Mouse (Mus musculus): Measurements from ENCODE around the gene Olfr845. TPM values are rescaled to one million over a fixed set of nuclear protein-coding genes. Genes with fewer than 3 reads are reported as not detected.

Olfr845 gene
- total RNA-seq (2021), result not detected

GRCm38 (mm10) chr9:19336157-19336556 lies at the start of gene Olfr845:
Gene Olfr845 (plus strand): TSS chr9:19336457.
- DNase-seq, result no peak

GRCm38 (mm10) chr9:19316047-19316446 lies 20.2 kb upstream of the Olfr845 start, which contains the start of gene Olfr844:
Gene Olfr844 (plus strand): TSS chr9:19316347.
- no peak for DNase-seq

- no peak for DNase-seq
These were observed 27.6 kb downstream of the Olfr845 start, which contains the start of gene Olfr846 for GRCm38 (mm10) chr9:19363905-19364304. Gene Olfr846 (minus strand): TSS chr9:19364005.

- DNase-seq, result no peak
These were observed 42.3 kb downstream of the Olfr845 start, which contains the start of gene Olfr847 for GRCm38 (mm10) chr9:19378569-19378968. Gene Olfr847 (minus strand): TSS chr9:19378669.

Other genes with a start within 250 kb of the Olfr845 start
- gene Olfr836, start 216.1 kb upstream of the Olfr845 start, total RNA-seq (2021), result not detected
- not detected for gene Olfr837, start 200.1 kb upstream of the Olfr845 start, total RNA-seq (2021)
- gene Olfr839-ps1, start 159.1 kb upstream of the Olfr845 start, total RNA-seq (2021), result under 1 TPM; 0.05 to 0.07 TPM
- not detected for gene Olfr843, start 84.5 kb upstream of the Olfr845 start, total RNA-seq (2021)
- not detected for gene Olfr844, start 20.1 kb upstream of the Olfr845 start, total RNA-seq (2021)
- not detected for gene Olfr846, start 27.5 kb downstream of the Olfr845 start, total RNA-seq (2021)
- not detected for gene Olfr847, start 42.2 kb downstream of the Olfr845 start, total RNA-seq (2021)
- not detected for gene Olfr849, start 103.8 kb downstream of the Olfr845 start, total RNA-seq (2021)
- gene Olfr850, start 141.8 kb downstream of the Olfr845 start, total RNA-seq (2021), result not detected
- gene Olfr851, start 156.8 kb downstream of the Olfr845 start, total RNA-seq (2021), result not detected
- not detected for gene Olfr853, start 204.6 kb downstream of the Olfr845 start, total RNA-seq (2021)
- gene Olfr854, start 230.9 kb downstream of the Olfr845 start, total RNA-seq (2021), result not detected
- not detected for gene Olfr855, start 246.2 kb downstream of the Olfr845 start, total RNA-seq (2021)